Mouse (Mus musculus) kidney, postnatal 4 days (tissue): Measurements from ENCODE around the gene Pigh.
A peak's percentile ranks its signal among the peaks of the same experiment; 100 is the strongest.

Source experiments
- DNase-seq, 2 experiments: peaks; one replicate each; pipeline ENCODE4 v3.0.0; 2021; ENCODE audit warnings: mixed read lengths in 2 of 2

Pigh gene

DNA sequence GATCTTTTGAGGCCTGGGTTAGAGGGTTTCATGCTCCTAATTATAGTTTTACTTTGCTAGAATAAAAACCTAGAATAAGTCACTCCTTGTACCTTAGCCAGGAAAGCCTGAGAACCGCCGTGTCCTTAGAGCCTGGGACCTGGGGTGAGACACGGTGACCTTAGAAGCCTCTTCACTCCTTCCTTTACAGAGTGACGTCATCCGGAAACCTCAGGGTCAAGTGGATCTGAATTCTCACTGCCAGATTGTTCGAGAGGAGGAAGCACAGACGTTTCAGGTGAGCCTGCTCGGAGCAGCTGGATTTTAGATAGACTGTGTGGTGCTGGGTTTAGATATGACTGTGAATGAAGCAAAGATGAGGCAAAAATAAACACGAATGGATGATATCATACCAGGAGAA is 23.0 kb downstream of the Pigh start:
- DNase-seq = no peak

GRCm38 (mm10) chr12:79064451-79064850 is 25.0 kb downstream of the Pigh start:
- DNase-seq = no peak

GRCm38 (mm10) chr12:79060766-79061652 is 28.4 kb downstream of the Pigh start:
- no peak for DNase-seq

DNA sequence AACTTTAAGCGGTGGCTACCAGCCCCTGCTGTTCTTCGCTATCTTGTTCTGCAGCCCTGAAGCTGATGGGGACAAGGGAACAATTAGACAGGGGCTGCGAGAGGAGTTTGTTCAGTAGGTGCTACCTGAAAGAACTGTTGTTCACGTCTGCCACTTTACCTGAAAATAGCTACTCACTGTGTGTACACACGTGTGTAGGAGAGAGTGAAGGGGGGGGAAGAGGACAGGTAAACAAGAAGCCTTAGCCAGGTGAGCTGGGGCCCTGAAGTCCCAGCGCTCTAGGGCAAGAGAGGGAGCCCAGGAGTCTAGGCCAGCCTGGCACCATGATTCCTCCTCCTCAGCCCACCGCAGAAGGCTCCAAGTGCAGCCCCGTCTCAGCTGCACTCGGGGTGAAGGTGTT is 29.3 kb downstream of the Pigh start:
- DNase-seq = no peak

- no peak for DNase-seq
Measured at GRCm38 (mm10) chr12:79059573-79059972, 29.9 kb downstream of the Pigh start.

- DNase-seq = no peak
Measured at GRCm38 (mm10) chr12:79055276-79055675, 34.2 kb downstream of the Pigh start.

DNA sequence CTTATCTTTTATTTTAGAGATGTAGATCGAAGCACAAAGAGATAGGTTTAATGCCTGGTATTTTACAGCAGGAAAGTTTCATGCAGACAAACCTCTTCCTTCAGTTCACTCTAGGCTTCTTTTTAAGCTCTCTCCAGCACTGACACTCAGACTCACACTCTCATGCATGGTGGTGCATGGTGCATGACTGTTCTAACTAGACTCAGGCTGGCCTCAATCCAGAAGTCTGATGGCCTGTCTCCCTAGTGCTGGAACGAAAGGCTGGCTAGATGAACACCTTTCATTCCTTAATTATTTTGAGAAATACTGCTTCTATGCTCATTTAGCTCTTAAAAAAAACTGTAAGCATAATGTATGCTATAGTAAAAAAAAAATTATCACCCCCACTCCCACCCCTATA is 37.4 kb downstream of the Pigh start:
- peak in 1 of 2 experiments; percentile 36 for DNase-seq

DNA sequence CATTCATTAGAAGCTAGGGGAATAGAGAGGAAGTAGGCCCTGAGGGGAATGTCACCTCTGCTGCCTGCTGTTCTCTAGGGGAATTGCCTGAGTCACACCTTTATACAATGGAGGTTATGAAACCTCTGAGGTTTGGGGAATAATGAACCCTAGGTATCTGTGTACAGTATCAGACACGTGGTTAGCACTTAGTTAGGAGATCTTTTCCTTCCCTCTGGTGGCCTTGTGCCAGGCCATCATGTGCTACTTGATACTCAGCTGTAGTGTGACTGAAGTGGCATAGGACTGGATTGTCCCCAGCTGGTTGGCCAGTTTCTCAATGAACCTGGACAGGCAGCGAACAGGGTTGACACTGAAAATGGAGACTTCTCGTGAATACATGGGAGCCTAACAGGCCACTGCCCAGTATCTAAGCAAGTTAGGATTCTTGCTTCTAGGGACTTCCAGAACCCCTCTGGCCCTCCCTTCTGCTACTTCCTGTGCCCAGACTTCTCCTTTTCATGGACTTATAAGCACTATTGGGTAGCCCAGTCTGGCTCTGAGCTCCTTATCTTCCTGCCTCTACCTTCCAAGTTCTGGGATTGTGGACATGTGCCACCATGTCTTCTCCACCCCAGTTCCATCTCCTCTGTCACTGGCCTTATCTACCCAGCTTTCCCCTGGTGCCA is 38.8 kb downstream of the Pigh start:
- no peak for DNase-seq

DNA sequence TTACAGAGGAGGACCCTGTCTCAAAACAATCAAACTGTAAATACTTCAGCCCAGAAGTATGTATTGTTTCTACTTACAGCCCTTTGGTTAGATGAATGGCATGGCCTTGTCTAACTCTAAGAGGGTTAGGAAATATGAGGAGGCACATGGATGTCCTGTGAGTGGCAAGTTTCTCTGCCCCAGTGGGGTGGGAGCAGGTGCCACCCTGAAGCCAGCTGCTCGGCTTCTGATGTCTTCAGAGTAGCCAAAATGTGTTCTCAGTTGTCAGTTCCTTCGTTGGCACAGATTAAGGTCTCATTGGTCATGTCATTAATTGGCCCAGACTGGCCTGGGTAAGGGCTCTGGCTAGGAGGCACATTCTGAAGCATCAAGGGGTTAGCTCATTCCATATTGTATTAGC is 39.6 kb downstream of the Pigh start:
- DNase-seq = no peak

GRCm38 (mm10) chr12:79048898-79049297 is 40.6 kb downstream of the Pigh start:
- DNase-seq = no peak

DNA sequence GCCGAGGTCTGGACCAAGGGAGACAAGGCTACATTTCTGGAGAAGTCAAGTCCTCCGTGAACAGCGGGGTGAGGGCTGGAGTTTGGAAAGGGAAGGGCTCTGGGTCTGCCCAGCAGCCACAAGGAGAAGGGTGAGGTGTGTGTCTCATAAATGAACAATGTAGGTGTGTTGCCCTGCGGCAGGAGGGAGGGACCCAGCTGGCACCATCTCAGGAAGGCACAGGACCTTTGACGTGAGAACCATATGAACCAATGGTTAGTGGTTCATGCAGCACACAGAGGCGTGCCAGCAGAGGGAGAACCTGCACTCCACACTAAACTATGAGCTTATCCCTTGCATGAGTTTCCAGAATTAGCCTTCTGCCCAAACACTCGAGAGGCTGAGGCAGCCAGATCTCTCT is 42.2 kb downstream of the Pigh start:
- no peak for DNase-seq

DNA sequence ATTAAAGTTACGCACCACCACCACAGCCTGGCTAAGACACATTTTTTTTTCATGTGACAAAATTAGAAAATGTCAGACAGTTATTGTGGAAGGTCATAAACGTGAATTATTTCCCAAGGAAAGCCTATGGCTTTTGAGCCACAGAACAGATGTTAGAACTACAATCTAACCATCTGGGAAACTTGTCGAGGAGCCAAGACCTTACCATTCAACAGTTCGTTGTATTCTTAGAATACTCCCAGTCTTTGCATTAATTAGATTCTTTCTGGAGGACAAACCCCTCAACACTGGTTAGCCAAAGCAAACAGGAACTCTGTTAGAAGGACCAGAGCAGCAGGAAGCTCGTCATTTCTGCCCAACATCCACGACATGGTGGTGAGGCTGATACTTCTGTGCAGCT is 43.3 kb downstream of the Pigh start:
- no peak for DNase-seq

DNA sequence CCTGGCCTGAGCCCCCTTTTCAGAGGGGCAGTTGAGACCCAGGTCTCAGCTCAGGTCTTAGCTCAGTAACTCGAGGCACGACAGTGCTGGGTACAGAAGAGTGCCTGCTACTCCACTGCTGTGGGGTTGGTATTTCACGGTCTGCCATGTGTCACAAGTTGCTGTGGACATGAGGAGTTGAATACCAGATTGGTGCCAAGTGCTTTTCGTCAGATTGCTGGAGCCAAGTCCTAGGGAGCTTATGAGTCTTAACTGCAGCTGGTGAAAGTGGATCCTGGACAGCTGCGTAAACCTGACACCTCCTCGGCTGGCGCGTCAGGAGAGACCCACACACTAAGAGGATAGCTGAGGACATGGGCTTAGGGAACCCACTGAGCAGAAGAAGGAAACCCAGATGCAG is 44.8 kb downstream of the Pigh start:
- no peak for DNase-seq

- no peak for DNase-seq
Measured at GRCm38 (mm10) chr12:79041436-79041835, 48.0 kb downstream of the Pigh start.

DNA sequence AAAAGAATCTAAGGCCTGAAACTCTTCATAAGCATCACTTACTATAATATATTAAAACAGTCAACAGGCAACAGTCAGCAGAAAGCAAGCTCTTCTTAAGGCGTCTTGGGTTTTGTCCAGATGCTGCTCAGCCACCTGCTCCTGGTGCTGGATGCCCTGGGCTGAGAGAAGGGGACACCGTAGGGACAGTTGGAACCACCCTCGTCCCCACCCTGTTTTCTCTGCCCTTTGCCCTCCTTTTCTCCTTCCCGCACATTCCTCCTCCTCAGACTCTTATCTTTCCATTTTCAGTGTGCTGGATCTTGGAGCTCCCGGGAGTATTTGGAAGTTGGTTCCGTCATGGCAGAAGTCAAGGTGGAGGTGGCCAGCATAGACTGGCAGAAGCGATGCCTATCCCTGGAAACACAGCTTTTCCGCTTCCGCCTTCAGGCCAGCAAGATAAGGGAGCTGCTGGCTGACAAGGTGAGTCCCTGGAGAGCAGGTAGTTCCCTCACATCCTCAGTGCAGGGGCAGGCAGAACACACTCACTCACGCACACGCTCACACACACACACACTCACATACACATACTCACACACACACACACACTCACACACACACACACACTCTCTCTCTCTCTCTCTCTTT is 49.1 kb downstream of the Pigh start:
- DNase-seq = no peak

DNA sequence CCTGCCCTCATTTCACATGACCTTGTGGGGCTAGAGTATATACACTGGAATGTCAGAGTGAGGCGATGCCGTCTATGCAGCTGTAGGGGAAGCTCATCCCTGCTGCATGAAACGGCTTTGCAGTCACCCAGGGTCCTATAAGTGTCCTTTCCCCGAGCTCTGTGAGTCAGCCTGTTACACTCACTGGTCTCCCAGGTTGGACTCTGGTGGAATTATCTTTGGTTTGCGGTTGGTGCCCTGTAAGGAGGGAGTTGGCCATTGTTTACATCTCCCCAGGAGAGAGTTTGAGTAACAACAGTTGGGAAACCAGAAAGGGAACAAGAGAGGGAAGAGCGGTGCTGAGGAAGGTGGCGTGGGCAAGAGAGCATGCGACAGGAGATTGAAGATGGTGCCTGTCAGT is 49.7 kb downstream of the Pigh start:
- DNase-seq = no peak

GRCm38 (mm10) chr12:79035349-79035748 is 54.1 kb downstream of the Pigh start:
- no peak for DNase-seq

GRCm38 (mm10) chr12:79034331-79034730 is 55.1 kb downstream of the Pigh start:
- no peak for DNase-seq
